Mouse (Mus musculus): ENCODE results near the gene Clk4. TPM values are rescaled to one million over a fixed set of nuclear protein-coding genes. Genes with fewer than 3 reads are reported as not detected.
A peak's percentile ranks its signal among the peaks of the same experiment; 100 is the strongest.

Clk4 gene
- 92.7 and 93.0 TPM in 2 replicates for polyA plus RNA-seq (2014; fragmentation: Nextera tagmentation; extraction: Ambion mirVana)

DNA sequence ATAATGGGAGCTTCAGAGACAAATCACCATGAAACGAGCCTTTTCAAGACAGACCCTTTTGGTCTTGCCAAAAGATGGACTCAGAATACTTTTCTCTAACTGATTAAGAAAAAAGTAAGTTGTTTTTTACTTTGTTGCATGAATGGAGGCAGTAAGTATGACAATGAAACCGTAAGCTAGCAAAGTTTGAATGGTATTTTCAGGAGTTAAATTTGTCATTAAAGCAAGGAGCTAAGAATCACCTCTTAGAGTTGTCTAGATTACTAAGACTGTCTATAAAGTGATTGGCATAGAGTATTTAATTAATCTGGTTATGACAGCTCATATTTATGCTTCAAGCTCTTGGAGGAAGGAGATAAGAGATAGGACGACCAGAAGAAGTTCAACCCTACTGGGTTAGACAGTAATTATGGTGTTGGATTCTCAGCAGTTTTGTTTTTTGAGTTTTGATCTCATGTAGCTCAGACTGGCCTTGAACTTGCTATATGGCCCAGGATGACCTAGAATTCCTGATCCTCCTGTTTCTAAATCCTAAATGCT lies at the start of gene Clk4:
TSS of gene Clk4 (plus strand) at position 51 of the 540 bp plus-strand sequence.
- Histone ChIP-seq H3K4me2 (peak within 1 kb of the TSS; percentile 95), H3K9me3 (ENCODE audit: control insufficient read depth, low read length) (no peaks in the 10 kb centered on the region), H3K4me1 (replicated peaks; ENCODE audit: control insufficient read depth, insufficient read depth, low read length) (peaks cover 20% of the 10 kb centered on the region), H3K36me3 (ENCODE audit: control insufficient read depth, insufficient read depth, low read length) (0 out of 2 replicates have a peak, but pooled peaks cover 2% of the 10 kb centered on the region), H3K4me3 (ENCODE audit: low read depth, low read length) (peak within 1 kb of the TSS; percentile 96), H3K9ac (ENCODE audit: low read depth, low read length) (peak within 1 kb of the TSS; percentile 69), H3K27ac (ENCODE audit: low read depth, low read length) (peak within 1 kb of the TSS; percentile 84), H3K27me3 (replicated peaks; ENCODE audit: control insufficient read depth, insufficient read depth, low read length) (no peaks in the 10 kb centered on the region)
- DNase-seq (ENCODE audit: low spot score) (no peak), ATAC-seq (replicated peaks; ENCODE audit: low FRiP score) (no peak)
- 65% methylated on average over 3 of the region's 3 CpGs for WGBS

- 81% methylated on average over 7 of the region's 7 CpGs for WGBS
- Histone ChIP-seq H3K9me3 (ENCODE audit: control insufficient read depth, low read length) (no peaks in the 10 kb centered on the region), H3K4me1 (replicated peaks; ENCODE audit: control insufficient read depth, insufficient read depth, low read length) (no peaks in the 10 kb centered on the region), H3K9ac (ENCODE audit: low read depth, low read length) (no peak overlapping the region), H3K4me2 (no peak overlapping the region), H3K27ac (ENCODE audit: low read depth, low read length) (no peak overlapping the region), H3K4me3 (ENCODE audit: low read depth, low read length) (no peak overlapping the region), H3K36me3 (ENCODE audit: control insufficient read depth, insufficient read depth, low read length) (no peaks in the 10 kb centered on the region), H3K27me3 (replicated peaks; ENCODE audit: control insufficient read depth, insufficient read depth, low read length) (no peaks in the 10 kb centered on the region)
- DNase-seq (ENCODE audit: low spot score) (no peak), ATAC-seq (replicated peaks; ENCODE audit: low FRiP score) (no peak)
These were observed 47.5 kb upstream of the Clk4 start for GRCm38 (mm10) chr11:51214021-51214420.

DNA sequence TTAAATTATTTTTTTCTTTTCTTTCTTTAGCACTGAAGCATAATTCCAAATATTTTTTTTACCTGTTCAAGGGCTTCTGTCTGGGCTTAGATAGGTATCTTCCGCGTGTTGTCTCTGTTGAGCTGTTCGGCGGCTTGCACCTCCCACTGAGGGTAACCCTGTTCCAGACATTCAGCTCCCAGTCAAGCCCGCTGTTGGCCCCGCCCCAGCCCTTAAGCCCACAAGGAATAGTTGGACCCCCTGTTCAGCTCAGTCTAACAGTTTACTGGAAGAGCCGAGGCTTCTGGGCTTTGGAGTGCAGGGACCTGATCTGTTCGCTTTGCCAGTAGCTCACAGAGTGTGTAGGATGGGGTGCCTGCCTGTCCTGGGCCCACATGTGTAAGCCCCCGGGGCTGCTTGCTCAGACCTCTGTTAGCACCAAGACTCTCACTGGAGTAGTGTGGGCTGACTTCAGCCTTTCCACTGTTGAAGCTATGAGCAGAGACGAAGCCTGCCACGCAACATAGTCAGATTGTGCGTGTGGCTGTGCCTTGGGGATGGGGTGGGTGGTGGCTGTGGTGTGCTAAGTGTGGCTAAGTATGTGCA lies 42.0 kb upstream of the Clk4 start:
- no peak for ATAC-seq (replicated peaks; ENCODE audit: low FRiP score)
- DNase-seq (ENCODE audit: low spot score): no peak
- Histone ChIP-seq H3K9me3 (ENCODE audit: control insufficient read depth, low read length) (no peaks in the 10 kb centered on the region), H3K4me3 (ENCODE audit: low read depth, low read length) (no peak overlapping the region), H3K27me3 (replicated peaks; ENCODE audit: control insufficient read depth, insufficient read depth, low read length) (no peaks in the 10 kb centered on the region), H3K36me3 (ENCODE audit: control insufficient read depth, insufficient read depth, low read length) (no peaks in the 10 kb centered on the region), H3K27ac (ENCODE audit: low read depth, low read length) (no peak overlapping the region), H3K9ac (ENCODE audit: low read depth, low read length) (no peak overlapping the region), H3K4me2 (no peak overlapping the region), H3K4me1 (replicated peaks; ENCODE audit: control insufficient read depth, insufficient read depth, low read length) (no peaks in the 10 kb centered on the region)
- 81% methylated on average over 12 of the region's 12 CpGs for WGBS

- DNase-seq (ENCODE audit: low spot score): no peak
- Histone ChIP-seq H3K4me1 (replicated peaks; ENCODE audit: control insufficient read depth, insufficient read depth, low read length) (no peaks in the 10 kb centered on the region), H3K27me3 (replicated peaks; ENCODE audit: control insufficient read depth, insufficient read depth, low read length) (no peaks in the 10 kb centered on the region), H3K27ac (ENCODE audit: low read depth, low read length) (no peak within 1 kb of the TSS), H3K36me3 (ENCODE audit: control insufficient read depth, insufficient read depth, low read length) (no peaks in the 10 kb centered on the region), H3K9me3 (ENCODE audit: control insufficient read depth, low read length) (no peaks in the 10 kb centered on the region), H3K9ac (ENCODE audit: low read depth, low read length) (no peak within 1 kb of the TSS), H3K4me3 (ENCODE audit: low read depth, low read length) (no peak within 1 kb of the TSS), H3K4me2 (no peak within 1 kb of the TSS)
- no peak for ATAC-seq (replicated peaks; ENCODE audit: low FRiP score)
- 87% methylated on average over 11 of the region's 11 CpGs for WGBS
These were observed 41.2 kb upstream of the Clk4 start, which contains the start of gene Gm12569 for GRCm38 (mm10) chr11:51220308-51220707. Gene Gm12569 (plus strand): TSS chr11:51220473.

GRCm38 (mm10) chr11:51227104-51227503 lies 34.4 kb upstream of the Clk4 start:
- 86% methylated on average over 4 of the region's 4 CpGs for WGBS
- ATAC-seq (replicated peaks; ENCODE audit: low FRiP score) (no peak), DNase-seq (ENCODE audit: low spot score) (no peak)
- Histone ChIP-seq H3K9ac (ENCODE audit: low read depth, low read length) (no peak overlapping the region), H3K4me2 (no peak overlapping the region), H3K4me1 (replicated peaks; ENCODE audit: control insufficient read depth, insufficient read depth, low read length) (no peaks in the 10 kb centered on the region), H3K4me3 (ENCODE audit: low read depth, low read length) (no peak overlapping the region), H3K27ac (ENCODE audit: low read depth, low read length) (no peak overlapping the region), H3K9me3 (ENCODE audit: control insufficient read depth, low read length) (no peaks in the 10 kb centered on the region), H3K27me3 (replicated peaks; ENCODE audit: control insufficient read depth, insufficient read depth, low read length) (no peaks in the 10 kb centered on the region), H3K36me3 (ENCODE audit: control insufficient read depth, insufficient read depth, low read length) (no peaks in the 10 kb centered on the region)

DNA sequence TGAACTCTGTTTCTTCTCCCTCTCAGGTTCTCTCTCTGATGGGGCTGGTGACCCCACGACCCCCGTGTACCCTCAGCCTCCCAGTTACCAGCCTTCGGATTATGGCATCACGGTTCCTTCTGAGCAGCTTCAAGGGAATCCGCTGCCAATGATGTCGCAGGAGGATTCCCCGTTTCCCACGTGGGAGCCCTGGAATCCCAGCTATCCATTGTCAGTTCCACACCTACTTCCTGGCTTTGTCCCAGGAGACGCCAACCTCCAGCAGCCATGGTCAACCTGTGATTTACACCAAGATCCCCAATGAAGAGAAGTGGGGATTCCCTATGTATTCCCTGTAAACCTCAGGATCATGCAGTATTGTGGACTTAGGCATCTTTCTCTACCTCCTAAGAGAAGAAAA lies 26.9 kb upstream of the Clk4 start:
- H3K4me1 ChIP-seq (replicated peaks; ENCODE audit: control insufficient read depth, insufficient read depth, low read length): no peaks in the 10 kb centered on the region
- H3K27ac ChIP-seq (ENCODE audit: low read depth, low read length): no peak overlapping the region
- no peaks in the 10 kb centered on the region for H3K9me3 ChIP-seq (ENCODE audit: control insufficient read depth, low read length)
- no peak overlapping the region for H3K4me2 ChIP-seq
- 72% methylated on average over 9 of the region's 9 CpGs for WGBS
- no peak overlapping the region for H3K4me3 ChIP-seq (ENCODE audit: low read depth, low read length)
- H3K27me3 ChIP-seq (replicated peaks; ENCODE audit: control insufficient read depth, insufficient read depth, low read length): no peaks in the 10 kb centered on the region
- ATAC-seq (replicated peaks; ENCODE audit: low FRiP score) (no peak), DNase-seq (ENCODE audit: low spot score) (no peak)
- no peaks in the 10 kb centered on the region for H3K36me3 ChIP-seq (ENCODE audit: control insufficient read depth, insufficient read depth, low read length)
- H3K9ac ChIP-seq (ENCODE audit: low read depth, low read length): no peak overlapping the region

- ATAC-seq (replicated peaks; ENCODE audit: low FRiP score): no peak
- Histone ChIP-seq H3K27me3 (replicated peaks; ENCODE audit: control insufficient read depth, insufficient read depth, low read length) (no peaks in the 10 kb centered on the region), H3K27ac (ENCODE audit: low read depth, low read length) (no peak overlapping the region), H3K4me1 (replicated peaks; ENCODE audit: control insufficient read depth, insufficient read depth, low read length) (no peaks in the 10 kb centered on the region), H3K9ac (ENCODE audit: low read depth, low read length) (no peak overlapping the region), H3K4me3 (ENCODE audit: low read depth, low read length) (no peak overlapping the region), H3K36me3 (ENCODE audit: control insufficient read depth, insufficient read depth, low read length) (no peaks in the 10 kb centered on the region), H3K9me3 (ENCODE audit: control insufficient read depth, low read length) (no peaks in the 10 kb centered on the region), H3K4me2 (no peak overlapping the region)
- DNase-seq (ENCODE audit: low spot score): no peak
- 72% methylated on average over 2 of the region's 2 CpGs for WGBS
These were observed 18.6 kb upstream of the Clk4 start for GRCm38 (mm10) chr11:51242897-51243296.

DNA sequence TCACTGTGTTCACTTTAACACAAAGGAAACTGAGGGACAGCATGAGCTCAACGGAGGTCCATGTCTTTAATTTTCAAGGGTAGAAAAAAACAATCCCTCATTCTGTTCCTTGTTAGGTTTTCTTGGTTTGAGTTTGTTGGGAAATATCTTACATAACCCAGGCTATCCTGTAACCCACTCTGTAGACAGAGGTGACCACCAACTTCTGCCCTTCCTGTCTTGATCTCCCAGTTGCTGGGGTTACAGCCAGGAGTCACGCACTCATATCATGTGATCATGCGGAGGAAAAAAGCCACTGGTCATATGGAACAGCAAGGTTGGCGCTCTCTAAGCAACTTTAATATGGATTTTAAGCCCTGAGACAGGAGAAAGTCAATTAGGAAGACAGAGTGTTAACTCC lies 4.5 kb upstream of the Clk4 start:
- 82% methylated on average over 4 of the region's 4 CpGs for whole genome bisulfite sequencing
- no peak for ATAC-seq (replicated peaks; ENCODE audit: low FRiP score)

More for the DNA sequence above, 4.5 kb upstream of the Clk4 start:
- Histone ChIP-seq H3K4me3 (ENCODE audit: low read depth, low read length) (no peak overlapping the region), H3K27me3 (replicated peaks; ENCODE audit: control insufficient read depth, insufficient read depth, low read length) (no peaks in the 10 kb centered on the region), H3K36me3 (ENCODE audit: control insufficient read depth, insufficient read depth, low read length) (no peaks in the 10 kb centered on the region), H3K9ac (ENCODE audit: low read depth, low read length) (no peak overlapping the region), H3K9me3 (ENCODE audit: control insufficient read depth, low read length) (no peaks in the 10 kb centered on the region), H3K4me2 (no peak overlapping the region), H3K27ac (ENCODE audit: low read depth, low read length) (no peak overlapping the region), H3K4me1 (replicated peaks; ENCODE audit: control insufficient read depth, insufficient read depth, low read length) (peaks cover 3% of the 10 kb centered on the region; the same call in 1 of the 2 replicates)
- DNase-seq (ENCODE audit: low spot score): no peak

Data from liver, embryonic 11.5 days (tissue).